Mouse (Mus musculus): ENCODE results near the gene Slc41a2.
"Not testable (repeated sequence)": the region's sequence is repeated elsewhere in the genome, so short reads cannot be mapped to it uniquely, and the experiment has no call there.

Slc41a2 gene

DNA sequence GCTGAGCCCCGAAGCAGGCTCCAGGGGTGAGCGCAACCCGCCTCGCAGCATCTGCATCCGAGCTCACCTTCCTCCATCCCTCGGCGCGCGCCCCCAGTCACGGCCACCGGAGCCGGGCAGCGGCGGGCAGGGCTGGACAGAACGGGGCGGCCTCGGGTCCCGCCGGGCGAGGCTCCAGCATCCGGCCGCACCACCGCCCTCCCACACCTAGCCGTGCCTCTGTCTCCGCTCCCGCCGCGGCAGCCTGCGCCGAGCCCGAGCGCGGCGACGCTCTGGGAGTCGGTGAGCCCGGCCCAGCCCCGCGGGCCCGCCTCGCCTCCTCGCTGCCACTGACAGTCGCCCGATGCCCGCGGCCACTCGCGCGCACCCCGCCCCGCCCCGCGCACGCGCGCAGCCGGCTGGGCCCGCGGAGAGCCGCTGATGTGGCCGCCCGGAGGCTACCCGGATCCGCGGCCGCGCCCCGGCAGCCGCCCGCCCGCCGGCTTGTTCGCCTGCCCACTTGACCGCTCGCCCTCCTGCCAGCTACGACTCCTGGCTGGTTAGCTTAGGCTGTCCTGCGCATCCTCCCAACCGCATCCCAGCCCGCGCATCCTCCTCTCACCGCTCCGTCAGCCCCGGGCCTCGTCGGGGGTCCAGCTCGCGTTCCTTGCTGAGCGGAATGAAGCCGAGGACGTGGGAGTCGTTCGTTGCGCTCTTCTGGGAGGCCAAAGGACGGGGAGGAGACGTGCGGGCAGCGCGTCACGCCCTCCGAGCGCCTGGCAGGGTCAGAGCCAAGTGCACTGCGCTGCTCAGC is at the start of gene Slc41a2:
TSS of gene Slc41a2 (minus strand) at position 724 of the 793 bp plus-strand sequence.
- DNase-seq, result peak; percentile 53 to 84

DNA sequence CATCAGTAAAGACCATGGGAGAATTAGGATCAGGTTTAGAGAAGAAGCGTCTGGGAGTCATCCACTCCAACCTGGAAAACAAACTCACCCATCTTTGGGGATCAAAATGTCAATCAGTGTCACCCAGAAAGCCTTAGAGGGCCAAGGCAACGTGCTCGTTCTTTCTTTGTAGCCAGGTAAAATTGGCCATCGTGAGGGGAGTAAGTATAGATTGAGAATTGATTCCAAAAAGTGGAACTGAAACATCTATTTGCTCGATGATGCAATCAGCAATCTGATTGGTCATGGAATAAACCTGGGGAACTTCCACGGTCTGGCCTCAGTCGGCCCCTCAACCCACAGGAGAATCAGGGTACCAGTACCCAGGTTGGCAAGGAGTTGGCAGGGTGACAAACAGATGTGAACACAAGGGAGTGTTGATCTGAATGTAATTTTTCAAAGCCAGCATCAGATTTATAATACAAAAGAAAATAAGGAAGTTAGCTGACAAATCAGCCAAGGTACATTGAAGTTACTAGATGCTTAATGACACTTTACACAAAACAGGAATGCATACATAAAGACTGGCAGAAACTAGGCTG is 47.7 kb upstream of the Slc41a2 start:
- no peak for DNase-seq

DNA sequence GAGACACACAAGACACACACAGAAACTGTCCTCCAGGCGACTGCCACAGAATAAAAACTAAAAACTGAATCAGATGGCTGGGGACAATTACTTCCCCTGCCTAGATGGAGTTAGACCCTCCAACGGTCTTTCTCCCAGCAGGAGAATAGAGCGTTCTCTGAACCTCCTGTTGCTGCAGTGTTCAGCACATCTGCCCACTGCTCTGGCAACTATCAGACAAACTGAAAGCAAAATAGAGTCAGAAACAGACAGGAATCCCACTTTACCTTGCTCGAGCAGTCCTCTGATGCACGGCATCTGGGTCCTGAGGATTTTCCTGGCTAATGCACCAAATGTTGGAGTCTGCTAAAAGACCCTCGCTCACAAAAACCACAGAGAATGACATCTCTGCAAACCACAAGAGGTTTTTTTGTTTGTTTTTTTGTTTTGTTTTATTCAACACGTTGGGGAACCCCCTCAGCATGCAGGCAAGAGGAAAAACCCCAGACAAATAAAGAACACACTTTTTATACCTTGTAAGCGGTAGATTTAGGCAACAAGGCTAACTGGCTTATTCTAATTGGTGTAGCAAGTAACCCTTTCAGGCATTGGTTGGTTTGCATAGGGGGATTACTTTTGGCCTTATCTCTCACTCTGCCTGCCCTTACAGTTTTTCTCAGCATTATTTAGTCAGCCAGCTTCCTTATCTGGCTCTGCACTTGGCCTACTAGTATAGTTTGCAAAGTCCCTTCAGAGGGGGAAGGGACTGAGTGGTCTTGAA is 47.0 kb upstream of the Slc41a2 start:
- no peak for DNase-seq

DNA sequence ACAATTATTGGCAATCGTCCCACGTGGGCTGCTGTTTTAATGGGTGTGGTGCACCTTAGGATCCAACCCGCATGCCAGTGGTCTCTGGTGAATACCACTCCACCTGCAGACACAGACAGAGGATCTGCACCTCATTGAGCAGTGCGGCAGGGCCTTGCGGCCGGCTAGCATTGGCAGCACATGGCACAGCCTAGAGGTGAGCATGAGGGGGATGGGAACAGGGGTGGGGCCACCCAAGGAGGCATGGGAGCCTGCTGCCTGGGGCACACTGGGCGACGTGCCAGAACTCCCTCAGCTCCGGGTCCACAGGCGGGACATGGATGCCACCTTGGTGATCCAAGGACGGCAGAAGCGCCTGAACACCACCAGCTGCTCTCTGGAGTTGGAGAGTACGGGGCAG is 46.2 kb upstream of the Slc41a2 start:
- no peak for DNase-seq

DNA sequence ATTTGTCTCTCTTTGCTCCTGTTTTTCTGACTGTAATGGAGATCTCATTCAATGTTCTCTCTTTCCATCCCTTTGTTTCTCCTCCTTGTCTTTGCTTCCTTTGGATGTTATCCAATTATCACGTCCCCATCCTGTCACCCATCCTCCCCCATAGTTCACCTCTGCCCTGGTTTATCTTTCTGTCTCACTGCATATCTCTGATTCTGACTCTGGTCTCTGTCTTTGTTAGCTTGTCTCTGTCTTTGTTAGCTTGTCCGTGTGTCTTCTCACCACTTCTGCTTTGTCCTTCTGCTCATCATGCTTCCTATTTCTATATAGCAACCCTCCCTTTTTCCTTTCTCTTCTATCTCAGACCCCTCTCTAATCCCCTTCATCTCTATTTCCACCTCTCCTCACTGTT is 45.3 kb upstream of the Slc41a2 start:
- DNase-seq, result no peak

DNA sequence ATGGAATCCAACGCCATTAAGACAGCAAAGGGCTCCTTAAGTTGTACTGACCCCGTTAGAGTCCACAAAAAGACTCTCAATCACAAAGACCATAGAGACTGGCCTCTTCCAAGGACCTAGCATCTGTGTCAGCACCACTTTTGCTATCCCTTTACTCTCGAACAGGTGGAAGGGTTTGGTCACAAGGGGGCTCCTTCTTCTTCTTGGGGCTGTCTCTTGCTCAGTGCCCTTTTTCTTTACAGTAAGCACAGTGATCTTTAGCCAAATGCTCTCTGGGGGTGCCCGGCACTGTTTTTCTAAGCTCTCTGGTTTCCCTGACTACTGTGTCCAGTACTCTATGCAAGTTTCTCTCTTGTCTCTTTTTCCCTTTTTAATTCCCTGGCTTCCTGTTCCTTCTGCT is 44.8 kb upstream of the Slc41a2 start:
- DNase-seq, result no peak

DNA sequence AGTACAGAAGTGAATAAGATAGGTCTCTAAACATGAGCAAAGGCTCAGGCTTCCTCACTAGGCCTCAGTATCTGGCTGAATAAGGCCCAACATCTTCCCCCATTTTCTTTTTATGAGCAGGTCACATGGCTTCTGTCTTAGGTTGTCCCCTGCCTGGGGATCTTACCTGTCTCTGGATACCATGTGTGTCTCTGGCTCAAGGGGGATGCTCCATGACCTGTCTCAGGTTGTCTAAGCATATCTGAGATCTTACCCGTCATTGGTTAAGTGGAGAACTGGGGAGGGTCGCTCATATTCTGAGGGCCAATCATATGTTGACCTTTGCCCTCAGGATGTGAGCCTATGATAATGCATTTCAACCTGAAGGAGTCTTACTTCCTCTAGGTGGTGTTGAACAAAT is 42.8 kb upstream of the Slc41a2 start:
- DNase-seq, result no peak

DNA sequence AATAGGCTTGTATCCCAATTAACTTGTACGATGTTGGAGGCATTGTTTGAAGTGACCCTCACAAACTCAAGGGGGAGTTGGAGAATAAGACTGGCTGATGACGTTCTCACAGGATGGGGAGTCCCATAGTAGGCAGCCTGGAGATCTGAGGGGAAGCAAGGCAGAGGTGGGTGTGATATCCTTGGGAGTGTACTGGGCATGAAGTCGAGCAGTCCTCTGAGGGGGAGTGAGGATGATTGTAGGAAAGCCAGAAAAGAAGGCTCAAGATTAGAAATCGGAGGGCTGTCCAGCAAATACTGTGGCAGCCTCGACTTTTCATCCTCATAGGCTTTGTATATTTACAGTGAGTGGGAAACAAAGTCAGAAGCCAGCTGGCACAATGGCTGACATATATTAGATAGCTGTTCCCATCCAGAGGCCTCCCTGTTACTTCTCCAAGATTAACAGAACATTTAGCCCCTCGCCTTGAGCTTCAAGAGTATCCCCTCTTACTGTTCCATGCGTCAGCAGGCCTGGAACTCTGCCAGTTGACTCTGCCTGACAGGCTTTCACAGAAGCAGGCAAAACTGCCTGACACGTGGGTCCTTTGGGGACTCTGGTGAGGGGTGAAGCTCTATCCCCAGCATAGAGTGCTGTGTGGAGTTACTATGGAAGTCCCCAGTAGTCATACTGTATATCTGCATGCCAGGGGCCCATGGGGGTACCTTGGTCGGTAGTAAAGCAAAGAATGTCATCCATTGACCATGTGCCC is 40.6 kb upstream of the Slc41a2 start:
- DNase-seq, result peak in 1 of 2 experiments; percentile 14

DNA sequence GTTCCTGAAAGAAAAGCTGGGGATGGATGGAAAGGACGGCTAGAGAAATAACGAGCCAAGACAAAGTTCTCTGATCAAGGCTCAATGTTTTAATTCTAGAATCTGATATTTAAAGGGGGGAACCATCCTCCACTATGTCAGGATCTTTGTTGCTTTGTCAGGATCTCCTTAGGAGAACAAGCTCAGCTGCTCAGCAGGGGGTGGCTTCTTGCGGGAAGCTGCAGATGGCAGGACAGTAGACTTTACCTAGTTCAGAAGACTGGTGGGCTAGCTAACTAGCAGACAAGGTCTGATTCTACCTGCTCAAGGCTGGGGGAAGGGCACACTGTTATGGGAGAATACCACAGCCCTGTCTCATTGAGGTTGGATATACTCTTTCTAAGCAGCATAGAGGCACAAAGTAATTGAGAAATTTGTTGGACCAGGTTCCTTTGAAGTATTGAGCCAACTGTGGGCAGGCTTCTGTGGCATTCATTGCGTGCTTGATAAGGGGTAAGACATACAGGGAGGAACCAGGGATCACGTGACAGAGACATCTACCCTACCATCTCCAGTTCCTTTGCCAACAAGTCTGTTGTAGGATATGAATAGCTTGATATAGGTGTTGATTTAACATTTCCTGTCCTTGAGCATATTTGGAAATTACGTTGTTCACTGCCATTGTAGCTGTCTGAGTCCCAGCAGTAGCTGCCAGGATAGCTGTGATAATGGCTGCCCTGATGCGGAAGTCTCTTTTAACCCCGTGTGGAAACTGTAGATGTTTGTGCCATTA is 39.4 kb upstream of the Slc41a2 start:
- DNase-seq, result no peak

DNA sequence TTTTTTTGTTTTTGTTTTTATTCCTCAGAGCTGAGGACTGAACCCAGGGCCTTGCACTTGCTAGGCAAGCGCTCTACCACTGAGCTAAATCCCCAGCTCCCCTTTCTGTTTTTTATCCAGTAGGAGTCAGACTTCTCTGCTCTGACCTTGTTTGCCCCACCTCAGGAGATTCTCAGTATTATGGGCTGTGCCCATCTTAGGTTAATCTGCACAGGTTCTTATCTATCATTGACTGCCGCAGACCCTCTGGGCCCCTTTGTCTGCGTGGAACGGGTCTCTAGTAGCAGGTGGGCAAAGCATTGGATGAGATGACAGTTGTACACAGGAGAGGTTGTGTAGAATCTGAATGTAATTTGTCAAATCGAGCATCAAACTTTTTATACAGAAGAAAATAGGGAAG is 37.8 kb upstream of the Slc41a2 start:
- DNase-seq, result not testable (repeated sequence)

DNA sequence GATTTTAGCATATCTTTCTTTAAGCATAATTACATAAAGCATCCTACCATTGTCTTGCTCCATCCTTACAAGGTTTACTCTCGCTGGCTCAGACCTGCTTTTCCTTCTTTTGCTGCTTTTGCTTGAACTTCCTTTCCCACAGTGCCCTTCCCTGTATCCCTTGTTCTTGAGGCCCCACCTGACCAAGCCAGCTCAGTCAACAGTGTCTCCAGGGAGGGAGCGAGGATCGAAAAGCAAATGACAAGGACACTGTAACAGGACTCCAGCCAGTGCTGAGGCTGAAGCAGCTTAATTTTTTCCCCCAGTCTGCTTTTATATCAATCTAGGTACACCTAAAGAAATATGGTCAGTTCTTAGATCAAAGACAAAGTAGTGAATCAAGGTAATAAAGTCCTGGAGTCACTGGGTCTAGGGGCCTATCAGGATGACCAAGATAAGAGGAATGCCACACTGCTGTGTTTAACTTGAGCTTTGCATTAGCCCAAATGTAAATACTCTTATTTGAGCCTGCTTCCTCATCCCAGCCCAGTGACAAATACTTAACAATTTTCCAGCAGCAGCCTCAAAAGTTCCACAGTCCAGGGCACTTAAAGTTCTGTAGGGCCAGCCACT is 36.5 kb upstream of the Slc41a2 start:
- no peak for DNase-seq

DNA sequence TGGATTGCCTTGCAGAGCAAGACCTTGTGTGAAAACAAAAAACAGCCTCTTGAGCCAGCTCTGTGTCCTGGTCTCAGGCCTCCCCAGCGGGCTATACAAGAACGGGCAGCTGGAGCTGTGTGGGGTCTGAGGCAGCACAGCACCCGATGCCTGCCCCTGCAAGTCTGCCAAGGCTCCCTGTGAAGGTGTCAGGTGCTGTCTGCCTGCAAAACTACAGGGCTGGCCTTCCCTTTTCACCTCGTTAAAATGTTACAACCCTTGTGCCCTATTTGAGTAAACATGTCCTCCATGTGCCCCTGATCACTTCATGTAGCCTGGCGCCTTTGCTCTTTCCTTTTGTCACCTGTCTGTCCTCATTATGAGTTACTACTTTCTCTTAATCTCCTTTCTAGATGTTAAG is 31.2 kb upstream of the Slc41a2 start:
- peak; percentile 48 to 73 for DNase-seq

DNA sequence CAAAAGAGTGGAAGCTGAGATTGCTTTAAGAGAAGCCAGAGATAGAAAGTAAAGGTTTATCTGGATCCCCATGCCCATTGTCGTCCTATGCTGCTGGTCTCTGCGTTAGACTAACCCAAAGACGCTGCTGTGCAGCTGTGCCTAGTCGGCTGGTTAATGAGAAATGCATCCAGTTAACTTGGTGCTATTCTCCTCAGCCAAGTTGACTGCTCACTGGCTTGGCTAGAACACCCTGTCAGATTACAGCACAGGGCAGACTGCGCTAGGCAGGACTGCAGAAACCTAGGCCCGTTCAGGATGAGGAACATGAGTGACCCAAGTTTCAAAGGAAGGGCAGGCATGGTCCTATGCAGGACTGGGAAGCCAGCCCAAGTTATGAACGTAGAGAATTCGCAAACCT is 25.8 kb upstream of the Slc41a2 start:
- peak; percentile 28 to 42 for DNase-seq

DNA sequence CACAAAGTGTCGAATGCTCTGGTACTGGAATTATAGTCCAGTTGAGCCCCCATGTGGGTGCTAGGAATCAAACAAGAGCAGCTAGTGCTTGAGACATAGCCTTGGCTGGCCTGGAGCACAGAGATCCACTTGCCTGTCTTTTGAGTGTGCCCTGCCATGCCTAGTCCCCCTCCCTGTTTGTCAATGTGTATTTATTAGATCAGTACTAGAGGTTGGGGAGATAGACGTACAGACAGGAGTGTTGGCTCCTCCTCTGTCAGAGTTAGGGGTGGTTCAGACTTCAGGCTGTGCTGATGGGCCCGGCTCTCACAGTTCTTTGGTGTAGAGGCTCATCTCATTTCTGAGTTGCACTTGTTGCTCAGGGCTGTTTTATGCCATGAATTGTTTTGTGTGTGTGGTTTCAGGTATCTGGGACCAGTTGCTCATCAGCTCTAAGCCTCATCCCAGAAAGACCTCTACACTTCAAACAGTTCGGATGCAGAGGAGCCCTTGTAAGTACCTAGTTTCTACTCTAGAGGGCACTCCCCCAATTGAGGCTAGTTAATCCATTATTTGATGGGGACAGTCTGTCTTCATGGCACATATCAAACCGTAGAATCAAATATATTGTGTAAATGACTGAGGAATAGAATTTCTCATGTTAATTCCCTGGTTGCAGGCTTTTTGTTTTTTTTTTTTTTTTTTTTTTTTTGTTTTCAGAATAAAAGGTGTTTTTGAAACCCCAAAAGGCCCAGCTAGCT is 24.1 kb upstream of the Slc41a2 start:
- peak; percentile 13 to 40 for DNase-seq

DNA sequence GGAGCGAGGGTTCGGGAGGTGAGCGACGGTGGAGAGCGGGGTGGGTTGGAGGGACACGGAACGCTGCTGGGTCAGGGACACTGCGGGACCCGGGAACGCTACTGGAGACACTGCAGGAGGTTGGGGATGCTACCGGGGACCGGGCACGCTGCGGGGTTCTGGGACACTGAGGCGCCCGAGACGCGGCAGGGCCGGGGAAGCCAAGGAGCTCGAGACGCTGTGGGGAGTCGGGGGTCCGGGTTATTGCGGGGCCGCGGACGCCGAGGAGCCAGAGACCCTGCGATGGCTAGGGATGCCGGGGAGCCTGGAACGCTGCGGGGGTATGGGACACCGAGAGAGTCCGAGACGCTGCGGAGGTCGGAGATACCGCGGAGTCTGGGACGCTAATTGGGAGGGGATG is 22.7 kb upstream of the Slc41a2 start:
- DNase-seq, result no peak

DNA sequence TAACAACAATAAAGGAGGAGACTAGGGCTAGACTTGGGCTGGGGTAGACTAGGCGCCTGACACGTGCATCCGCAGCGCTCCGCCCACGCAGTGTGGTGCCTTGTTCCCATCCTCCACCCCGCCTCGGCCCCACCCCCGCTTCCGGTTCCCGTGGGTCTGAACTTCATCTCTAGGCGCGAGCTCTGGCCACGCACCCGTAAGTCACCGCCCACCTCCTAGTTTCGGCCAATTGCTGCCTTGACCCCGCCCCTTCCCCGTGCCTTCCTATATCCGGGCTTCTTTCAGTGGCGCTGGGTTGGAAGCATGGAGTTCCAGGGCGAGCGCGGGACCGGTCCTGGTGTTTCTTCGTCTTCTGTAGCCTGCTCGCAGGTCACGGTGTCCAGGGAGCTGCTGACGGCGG is 22.3 kb upstream of the Slc41a2 start, which contains the start of gene D10Wsu102e:
TSS of gene D10Wsu102e (plus strand) at position 266 of the 400 bp plus-strand sequence.
- peak; percentile 99 for DNase-seq

DNA sequence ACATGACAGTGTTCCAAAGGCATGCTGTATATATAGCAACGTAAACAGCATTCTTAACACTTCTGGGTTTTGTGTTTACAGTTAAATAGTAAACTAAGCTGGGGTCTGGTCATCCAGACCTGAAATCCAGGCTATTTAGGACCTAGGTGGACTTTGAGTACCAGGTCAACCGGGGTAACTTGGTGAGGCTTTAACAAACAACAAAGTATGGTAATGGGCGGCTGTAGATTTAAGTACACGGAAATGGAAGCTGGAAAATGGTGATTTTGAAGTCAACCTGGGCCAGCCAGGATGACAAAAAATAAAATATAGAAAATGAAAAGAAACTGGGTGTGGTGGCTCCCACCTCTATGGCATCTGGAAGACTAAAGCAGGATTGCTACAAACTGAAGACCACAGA is 21.8 kb upstream of the Slc41a2 start:
- peak; percentile 35 to 60 for DNase-seq

DNA sequence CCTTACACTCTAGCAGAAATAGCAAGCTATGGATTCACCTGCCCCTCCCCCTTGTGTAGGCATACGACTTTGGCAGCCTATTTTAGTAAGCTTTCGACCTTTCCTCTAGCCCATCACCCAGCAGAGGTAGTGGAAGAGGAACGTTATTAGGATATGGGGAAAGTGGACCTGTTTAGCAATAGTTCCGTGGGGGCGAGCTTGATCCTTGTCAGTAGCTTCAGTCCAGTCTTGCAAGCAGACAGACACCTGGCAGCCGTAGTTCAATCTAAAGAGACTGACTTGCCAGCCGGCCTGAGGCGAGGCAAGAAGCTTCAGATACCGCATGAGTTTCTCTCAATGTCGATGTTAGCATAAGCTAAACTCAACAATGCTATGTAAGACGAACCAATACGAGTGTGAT is 18.7 kb upstream of the Slc41a2 start:
- peak in 1 of 2 experiments; percentile 17 for DNase-seq

DNA sequence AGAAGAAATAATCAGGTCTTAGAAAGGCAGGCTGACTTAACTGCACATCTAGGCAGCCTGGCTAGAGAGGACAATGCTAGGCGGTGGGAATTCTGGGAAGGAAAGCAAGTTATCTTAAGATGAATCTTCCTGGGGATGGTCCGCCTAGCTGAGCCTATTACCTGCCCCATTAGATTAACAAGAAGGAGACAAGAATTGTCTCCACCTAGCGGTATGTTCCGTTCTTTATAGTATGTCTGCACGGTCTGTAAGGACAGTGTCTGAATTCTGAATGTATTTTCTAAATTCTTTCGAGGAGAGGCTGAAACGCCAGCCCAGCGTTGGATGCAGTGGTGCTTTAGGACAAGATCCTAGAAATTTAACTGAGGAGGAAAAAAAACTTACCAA is 16.6 kb upstream of the Slc41a2 start:
- peak in 1 of 2 experiments; percentile 28 for DNase-seq

DNA sequence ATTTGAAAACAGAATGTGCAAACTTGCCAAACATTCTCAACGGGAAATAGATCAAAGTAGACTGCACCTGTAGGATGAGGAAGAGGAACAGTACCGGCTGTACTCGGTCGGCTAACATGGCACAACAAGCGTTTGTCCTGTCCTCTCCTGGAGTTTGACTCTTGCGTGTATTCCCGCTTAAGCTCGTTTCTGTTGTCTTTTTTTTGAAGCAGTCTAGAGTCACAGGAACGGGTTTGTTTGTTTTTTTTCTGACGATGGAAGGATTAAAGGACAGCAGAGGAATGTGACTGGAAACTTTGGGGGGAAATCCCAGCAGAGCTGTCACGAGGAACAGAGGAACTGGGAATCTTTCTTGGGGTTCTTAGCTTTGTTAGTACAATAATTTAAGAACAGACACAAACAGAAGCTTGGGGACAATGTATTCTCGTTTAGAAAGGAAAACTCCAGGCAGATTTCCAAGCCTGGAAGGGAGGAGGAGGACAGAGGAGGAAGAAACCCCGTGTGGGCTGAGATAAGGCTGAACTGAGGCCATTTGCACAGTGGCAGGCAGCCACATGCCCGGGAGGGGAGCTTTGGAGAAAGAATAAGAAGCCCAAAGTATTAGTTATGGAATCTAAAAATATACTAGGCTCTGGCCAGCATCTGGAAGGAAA is 16.1 kb upstream of the Slc41a2 start:
- DNase-seq, result peak; percentile 21 to 45

Data from kidney, postnatal 25 days (tissue).